ENCODE assay signal across 10 mouse cellular contexts in genomic region chr4:134869068-134869730, GRCm38 (mm10). TPM values are rescaled to one million over a fixed set of nuclear protein-coding genes. Genes with fewer than 3 reads are reported as not detected.
DNase-seq lines count a peak whose midpoint lies in the region; ATAC-seq and TF ChIP-seq lines count a peak whose summit lies in the region.
"Had no signal": no experiment of that assay in that cellular context is flagged by ENCODE, and none has a peak within 500 bp of the region (broad histone marks: within the 10 kb centered on the region; RNA-seq: fewer than 3 reads in every experiment).

No protein-coding gene starts in this region.

- H3K79me2 ChIP-seq in heart, adult 2 months (replicated peaks; ENCODE audit: control insufficient read depth, insufficient read depth, low read length), result no peaks in the 10 kb centered on the region

- H3K27ac ChIP-seq in heart, postnatal 0 days (ENCODE audit: low read depth), result no peak overlapping the region
- H3K27ac ChIP-seq in heart, adult 2 months, result no peak overlapping the region
- H3K27ac ChIP-seq in ES-Bruce4 (ENCODE audit: insufficient read depth, low read length), result peak overlapping the region; percentile 29; the same call in 1 of the 2 replicates
- H3K27ac ChIP-seq in embryonic facial prominence, embryonic 12.5 days, result no peak overlapping the region
- H3K27ac ChIP-seq in liver, embryonic 14.5 days, result peak overlapping the region; percentile 99

- no peak for DNase-seq in heart, postnatal 0 days (ENCODE audit: low spot score)
- DNase-seq in heart, adult 2 months, result no peak
- DNase-seq in liver, embryonic 14.5 days (ENCODE audit: low read depth in 3 of 3, low spot score in 3 of 3), result peak; percentile 92 to 95 (median 94)
- DNase-seq in layer of hippocampus, postnatal 25 days (ENCODE audit: extremely low spot score in 1 of 2, low spot score in 1 of 2), result no peak
- DNase-seq in testis, postnatal 10 days (ENCODE audit: low spot score), result no peak
- DNase-seq: thymus, adult 18-20 months had no signal

- peaks cover 8% of the 10 kb centered on the region for H3K27me3 ChIP-seq in heart, postnatal 0 days (ENCODE audit: control insufficient read depth, insufficient read depth, low read length)
- H3K27me3 ChIP-seq in heart, adult 2 months (ENCODE audit: control insufficient read depth, insufficient read depth, low read length), result peaks cover 2% of the 10 kb centered on the region; the same call in 1 of the 2 replicates
- H3K27me3 ChIP-seq in ES-Bruce4 (ENCODE audit: control insufficient read depth, insufficient read depth, low read length, poor library complexity, severe bottlenecking), result no peaks in the 10 kb centered on the region
- peaks cover 23% of the 10 kb centered on the region for H3K27me3 ChIP-seq in embryonic facial prominence, embryonic 12.5 days
- no peaks in the 10 kb centered on the region for H3K27me3 ChIP-seq in liver, embryonic 14.5 days (ENCODE audit: control insufficient read depth, insufficient read depth, low read length)

- TF ChIP-seq CTCF in heart, postnatal 0 days (IDR thresholded peaks at IDR 0.05; ENCODE audit: low read depth), result no peak
- TF ChIP-seq CTCF in heart, adult 2 months (IDR thresholded peaks at IDR 0.05), result no peak
- TF ChIP-seq CTCF in ES-Bruce4 (IDR thresholded peaks at IDR 0.05; ENCODE audit: low read depth, low read length), result no peak
- TF ChIP-seq CTCF in liver, embryonic 14.5 days (IDR thresholded peaks at IDR 0.05; ENCODE audit: low read depth), result no peak

- no peak for ATAC-seq in heart, postnatal 0 days (ENCODE audit: insufficient read depth, low read depth)
- 0 out of 2 replicates have a peak, but pooled peaks have one; percentile 19 for ATAC-seq in embryonic facial prominence, embryonic 12.5 days (ENCODE audit: insufficient number of reproducible peaks, insufficient read depth, low FRiP score, low TSS enrichment)
- ATAC-seq in liver, embryonic 14.5 days (ENCODE audit: insufficient read depth), result peak; percentile 87
- ATAC-seq in monocyte, adult 5-6 weeks (replicated peaks; ENCODE audit: insufficient number of reproducible peaks, low FRiP score, low TSS enrichment, poor library complexity, severe bottlenecking), result no peak

- peaks cover 9% of the 10 kb centered on the region; the same call in 1 of the 2 replicates for H3K4me1 ChIP-seq in heart, postnatal 0 days (ENCODE audit: control insufficient read depth, insufficient read depth)
- no peaks in the 10 kb centered on the region; the same call in 1 of the 2 replicates for H3K4me1 ChIP-seq in heart, adult 2 months (ENCODE audit: control insufficient read depth, insufficient read depth, low read length)
- H3K4me1 ChIP-seq in ES-Bruce4 (ENCODE audit: control insufficient read depth, insufficient read depth, low read length), result peaks cover 19% of the 10 kb centered on the region
- H3K4me1 ChIP-seq in embryonic facial prominence, embryonic 12.5 days, result peaks cover 17% of the 10 kb centered on the region
- peaks cover 41 to 50% of the 10 kb centered on the region in 2 experiments for H3K4me1 ChIP-seq in liver, embryonic 14.5 days (replicated peaks; ENCODE audit: control insufficient read depth in 2 of 2, insufficient read depth in 2 of 2, low read length in 1 of 2)

- H3K4me3 ChIP-seq in heart, postnatal 0 days (ENCODE audit: low read depth, low read length), result peak overlapping the region; percentile 18
- H3K4me3 ChIP-seq in heart, adult 2 months, result no peak overlapping the region
- peak overlapping the region; percentile 39 for H3K4me3 ChIP-seq in ES-Bruce4 (ENCODE audit: low read depth, low read length)
- 0 out of 2 replicates have a peak overlapping the region, but pooled peaks have one; percentile 4 for H3K4me3 ChIP-seq in embryonic facial prominence, embryonic 12.5 days
- H3K4me3 ChIP-seq in liver, embryonic 14.5 days (ENCODE audit: insufficient read depth in 1 of 2, low read depth in 2 of 2, low read length in 2 of 2), result peak overlapping the region; percentile 62 to 95

- H3K36me3 ChIP-seq in heart, postnatal 0 days (replicated peaks; ENCODE audit: control insufficient read depth, insufficient read depth, low read length), result no peaks in the 10 kb centered on the region
- H3K36me3 ChIP-seq in heart, adult 2 months (ENCODE audit: control insufficient read depth, insufficient read depth, low read length), result no peaks in the 10 kb centered on the region
- no peaks in the 10 kb centered on the region for H3K36me3 ChIP-seq in ES-Bruce4 (ENCODE audit: control insufficient read depth, insufficient read depth, low read length, poor library complexity, severe bottlenecking)
- no peaks in the 10 kb centered on the region for H3K36me3 ChIP-seq in embryonic facial prominence, embryonic 12.5 days
- H3K36me3 ChIP-seq in liver, embryonic 14.5 days (replicated peaks; ENCODE audit: control insufficient read depth, insufficient read depth, low read depth), result peaks cover 64% of the 10 kb centered on the region

- H3K9ac ChIP-seq in heart, postnatal 0 days (replicated peaks; ENCODE audit: low read depth, low read length), result peak overlapping the region; percentile 16; the same call in 1 of the 2 replicates
- H3K9ac ChIP-seq in heart, adult 2 months (ENCODE audit: low read depth, low read length), result no peak overlapping the region
- H3K9ac ChIP-seq in ES-Bruce4 (ENCODE audit: low read depth, poor library complexity, severe bottlenecking), result peak overlapping the region; percentile 19
- no peak overlapping the region for H3K9ac ChIP-seq in embryonic facial prominence, embryonic 12.5 days
- peak overlapping the region; percentile 92 for H3K9ac ChIP-seq in liver, embryonic 14.5 days (replicated peaks)

- no peak for TF ChIP-seq POLR2A in heart, adult 2 months (IDR thresholded peaks at IDR 0.05; ENCODE audit: insufficient read depth, low read depth, low read length)
- TF ChIP-seq POLR2A in ES-Bruce4 (IDR thresholded peaks at IDR 0.05; ENCODE audit: insufficient read depth, low read length), result no peak

- no peak for TF ChIP-seq EP300 in heart, postnatal 0 days (IDR thresholded peaks at IDR 0.05; ENCODE audit: low read depth)
- no peak for TF ChIP-seq EP300 in heart, adult 2 months (IDR thresholded peaks at IDR 0.05; ENCODE audit: insufficient read depth, low read depth, low read length)
- TF ChIP-seq EP300 in ES-Bruce4 (IDR thresholded peaks at IDR 0.05; ENCODE audit: insufficient read depth, low read depth, low read length), result no peak
- TF ChIP-seq EP300 in liver, embryonic 14.5 days (IDR thresholded peaks at IDR 0.05; ENCODE audit: low read depth), result peak; percentile 96

- intact Hi-C loops in heart, adult 2 months (cut with DNase I), result no loop called here

- H3K4me2 ChIP-seq in heart, postnatal 0 days (ENCODE audit: low read depth, low read length), result peak overlapping the region; percentile 44
- H3K4me2 ChIP-seq in embryonic facial prominence, embryonic 12.5 days (replicated peaks), result peak overlapping the region; percentile 39
- H3K4me2 ChIP-seq in liver, embryonic 14.5 days (ENCODE audit: low read depth), result peak overlapping the region; percentile 97

- no peaks in the 10 kb centered on the region for H3K9me3 ChIP-seq in heart, postnatal 0 days (replicated peaks; ENCODE audit: control insufficient read depth, low read length)
- H3K9me3 ChIP-seq in ES-Bruce4 (replicated peaks; ENCODE audit: control insufficient read depth, insufficient read depth, low read length, poor library complexity, severe bottlenecking), result no peaks in the 10 kb centered on the region
- no peaks in the 10 kb centered on the region for H3K9me3 ChIP-seq in embryonic facial prominence, embryonic 12.5 days
- H3K9me3 ChIP-seq in liver, embryonic 14.5 days (ENCODE audit: control insufficient read depth, low read length), result no peaks in the 10 kb centered on the region

- 5% methylated on average over 16 of the region's 16 CpGs for WGBS in heart, postnatal 0 days
- WGBS in heart, adult 2 months, result 14% methylated on average over 16 of the region's 16 CpGs
- WGBS in embryonic facial prominence, embryonic 12.5 days, result 9% methylated on average over 16 of the region's 16 CpGs
- WGBS in liver, embryonic 14.5 days (ENCODE audit: insufficient replicate concordance), result 5% methylated on average over 16 of the region's 16 CpGs

RNA-seq across cellular contexts. Expression of gene Rhd, which starts 4.9 kb away (rescaled TPM):
- total RNA-seq in heart, postnatal 0 days (2014; rRNA removed; ENCODE audit: low replicate concordance), result 5.3 and 7.7 TPM in 2 replicates
- polyA plus RNA-seq in heart, postnatal 0 days (2015; fragmentation: Nextera tagmentation; extraction: Ambion mirVana), result 10.1 and 10.3 TPM in 2 replicates
- 1 to 10 TPM; 3.2 to 5.7 TPM for total RNA-seq in heart, adult 2 months (2021)
- polyA plus RNA-seq in heart, adult 2 months (2012; rRNA removed), result 5.8 and 6.0 TPM in 2 replicates
- 4.2 and 4.6 TPM in 2 replicates for polyA plus RNA-seq in ES-Bruce4 (2011; ENCODE audit: insufficient read depth, insufficient read length, low read depth, missing spikeins)
- polyA plus RNA-seq in embryonic facial prominence, embryonic 12.5 days (2016; fragmentation: Nextera tagmentation; extraction: Ambion mirVana), result 6.8 and 8.5 TPM in 2 replicates
- polyA plus RNA-seq in liver, embryonic 14.5 days (2012; rRNA removed), result 260 and 298 TPM in 2 replicates
- polyA plus RNA-seq in liver, embryonic 14.5 days (2014; fragmentation: Nextera tagmentation; extraction: Ambion mirVana), result 576 and 578 TPM in 2 replicates
- not detected for total RNA-seq in layer of hippocampus, postnatal 25 days (2021)
- not detected in 3 replicates for total RNA-seq in monocyte, adult 5-6 weeks (2017)
- total RNA-seq: gastrocnemius, adult 18-20 months had no signal

RNA-seq across cellular contexts. Expression of gene Maco1, which starts 16.1 kb away (rescaled TPM):
- total RNA-seq in heart, postnatal 0 days (2014; rRNA removed; ENCODE audit: low replicate concordance), result 23.5 and 32.1 TPM in 2 replicates
- 21.7 and 21.8 TPM in 2 replicates for polyA plus RNA-seq in heart, postnatal 0 days (2015; fragmentation: Nextera tagmentation; extraction: Ambion mirVana)
- 10 to 100 TPM; 16.9 to 23.4 TPM for total RNA-seq in heart, adult 2 months (2021)
- polyA plus RNA-seq in heart, adult 2 months (2012; rRNA removed), result 5.5 and 9.2 TPM in 2 replicates
- 50.0 and 53.2 TPM in 2 replicates for polyA plus RNA-seq in ES-Bruce4 (2011; ENCODE audit: insufficient read depth, insufficient read length, low read depth, missing spikeins)
- 57.4 and 63.5 TPM in 2 replicates for polyA plus RNA-seq in embryonic facial prominence, embryonic 12.5 days (2016; fragmentation: Nextera tagmentation; extraction: Ambion mirVana)
- polyA plus RNA-seq in liver, embryonic 14.5 days (2012; rRNA removed), result 5.7 and 9.3 TPM in 2 replicates
- polyA plus RNA-seq in liver, embryonic 14.5 days (2014; fragmentation: Nextera tagmentation; extraction: Ambion mirVana), result 11.7 and 13.0 TPM in 2 replicates
- total RNA-seq in layer of hippocampus, postnatal 25 days (2021), result 10 to 100 TPM; 42.0 to 48.0 TPM
- total RNA-seq in monocyte, adult 5-6 weeks (2017), result 36.1 to 41.4 TPM (median 38.3 TPM) in 3 replicates

RNA-seq across cellular contexts. Expression of gene Tmem50a, which starts 45.6 kb away (rescaled TPM):
- 111 and 117 TPM in 2 replicates for total RNA-seq in heart, postnatal 0 days (2014; rRNA removed; ENCODE audit: low replicate concordance)
- polyA plus RNA-seq in heart, postnatal 0 days (2015; fragmentation: Nextera tagmentation; extraction: Ambion mirVana), result 160 and 171 TPM in 2 replicates
- total RNA-seq in heart, adult 2 months (2021), result 10 to 100 TPM; 59.3 to 69.2 TPM
- 81.8 and 106 TPM in 2 replicates for polyA plus RNA-seq in heart, adult 2 months (2012; rRNA removed)
- polyA plus RNA-seq in ES-Bruce4 (2011; ENCODE audit: insufficient read depth, insufficient read length, low read depth, missing spikeins), result 84.6 and 87.1 TPM in 2 replicates
- polyA plus RNA-seq in embryonic facial prominence, embryonic 12.5 days (2016; fragmentation: Nextera tagmentation; extraction: Ambion mirVana), result 160 and 161 TPM in 2 replicates
- 44.2 and 50.8 TPM in 2 replicates for polyA plus RNA-seq in liver, embryonic 14.5 days (2012; rRNA removed)
- polyA plus RNA-seq in liver, embryonic 14.5 days (2014; fragmentation: Nextera tagmentation; extraction: Ambion mirVana), result 59.5 and 65.1 TPM in 2 replicates
- 100 to 1,000 TPM; 107 to 122 TPM for total RNA-seq in layer of hippocampus, postnatal 25 days (2021)
- 424 to 614 TPM (median 508 TPM) in 3 replicates for total RNA-seq in monocyte, adult 5-6 weeks (2017)

RNA-seq across cellular contexts. Expression of gene Rsrp1, which starts 54.2 kb away (rescaled TPM):
- total RNA-seq in heart, postnatal 0 days (2014; rRNA removed; ENCODE audit: low replicate concordance), result 80.5 and 85.8 TPM in 2 replicates
- polyA plus RNA-seq in heart, postnatal 0 days (2015; fragmentation: Nextera tagmentation; extraction: Ambion mirVana), result 295 and 322 TPM in 2 replicates
- 100 to 1,000 TPM; 137 to 175 TPM for total RNA-seq in heart, adult 2 months (2021)
- polyA plus RNA-seq in heart, adult 2 months (2012; rRNA removed), result 192 TPM in 2 replicates
- 209 and 226 TPM in 2 replicates for polyA plus RNA-seq in ES-Bruce4 (2011; ENCODE audit: insufficient read depth, insufficient read length, low read depth, missing spikeins)
- 496 and 536 TPM in 2 replicates for polyA plus RNA-seq in embryonic facial prominence, embryonic 12.5 days (2016; fragmentation: Nextera tagmentation; extraction: Ambion mirVana)
- polyA plus RNA-seq in liver, embryonic 14.5 days (2012; rRNA removed), result 228 and 239 TPM in 2 replicates
- 151 and 161 TPM in 2 replicates for polyA plus RNA-seq in liver, embryonic 14.5 days (2014; fragmentation: Nextera tagmentation; extraction: Ambion mirVana)
- 100 to 1,000 TPM; 264 to 283 TPM for total RNA-seq in layer of hippocampus, postnatal 25 days (2021)
- 359 to 640 TPM (median 511 TPM) in 3 replicates for total RNA-seq in monocyte, adult 5-6 weeks (2017)

Comparison
In these comparisons a context has a peak if more than half of its experiments do, and no peak if none do; other contexts are left out.
1. H3K9ac ChIP-seq: peak in heart, postnatal 0 days (single experiment), ES-Bruce4 (single experiment) and liver, embryonic 14.5 days (single experiment); none in heart, adult 2 months (single experiment) and embryonic facial prominence, embryonic 12.5 days (single experiment).
2. ATAC-seq: peak in embryonic facial prominence, embryonic 12.5 days (single experiment) and liver, embryonic 14.5 days (single experiment); none in heart, postnatal 0 days (single experiment) and monocyte, adult 5-6 weeks (single experiment).
3. DNase-seq: peak in liver, embryonic 14.5 days (3 of 3); none in heart, postnatal 0 days (single experiment), heart, adult 2 months (0 of 2), layer of hippocampus, postnatal 25 days (0 of 2) and testis, postnatal 10 days (single experiment).
4. H3K27ac ChIP-seq: peak in ES-Bruce4 (single experiment) and liver, embryonic 14.5 days (single experiment); none in heart, postnatal 0 days (single experiment), heart, adult 2 months (single experiment) and embryonic facial prominence, embryonic 12.5 days (single experiment).
5. H3K4me2 ChIP-seq: peak in every context shown above with its lines; median percentile 97 in liver, embryonic 14.5 days; 44 in heart, postnatal 0 days; 39 in embryonic facial prominence, embryonic 12.5 days.
6. RNA of gene Rhd, which starts 4.9 kb away (polyA plus RNA-seq): 260 to 578 TPM in liver, embryonic 14.5 days; 10.1 to 10.3 TPM in heart, postnatal 0 days, 6.8 to 8.5 TPM in embryonic facial prominence, embryonic 12.5 days, 5.8 to 6.0 TPM in heart, adult 2 months and 4.2 to 4.6 TPM in ES-Bruce4; every median in the first group is over 10 times any median in the second.